Mouse (Mus musculus) megakaryocyte, embryonic 14.5 days (primary cell): ENCODE measurements around the gene Ntm.

Experiments used
- FLI1 ChIP-seq: IDR thresholded peaks from 2 replicates; pipeline ENCODE4 v1.6.1; 2012; ENCODE audit warnings: low read length, inconsistent platforms, mixed read lengths
- GATA1 ChIP-seq: IDR thresholded peaks from 3 replicates; pipeline ENCODE4 v1.6.1; 2012; ENCODE audit warnings: mixed read lengths, low read length, inconsistent platforms, borderline replicate concordance

DNA sequence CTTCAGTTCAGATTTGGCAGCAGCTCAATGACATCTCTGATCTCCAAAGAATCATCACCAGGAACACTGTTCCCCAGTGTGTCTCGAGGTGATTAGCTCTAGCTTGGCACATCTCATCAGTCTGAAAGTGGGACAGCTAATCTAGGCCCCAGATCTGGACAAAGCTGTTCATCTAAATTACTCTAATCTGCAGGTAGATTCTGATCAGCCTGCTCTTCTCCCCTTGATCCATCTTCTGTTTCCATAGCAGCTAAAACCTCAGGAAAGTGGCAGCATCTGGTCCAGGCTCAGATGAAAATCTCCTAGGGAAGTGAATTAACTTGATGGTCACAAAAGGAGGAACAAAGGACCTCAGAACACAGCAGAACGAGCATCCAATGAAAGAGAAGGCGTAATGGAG, 856.2 kb downstream of the Ntm start:
- no peak for TF ChIP-seq GATA1
- no peak for TF ChIP-seq FLI1
